Mouse (Mus musculus) midbrain, embryonic 16.5 days (tissue): ENCODE results near the gene Casz1. TPM values are rescaled to one million over a fixed set of nuclear protein-coding genes. Genes with fewer than 3 reads are reported as not detected.

ENCODE experiments used
- ATAC-seq: fragments of 200-750 bp; cut with Nextera tagmentation; 2 replicates; pipeline ENCODE4 v1.8.0; 2017; ENCODE audit warnings: moderate TSS enrichment
- H3K27ac ChIP-seq: fragments of 300-500 bp; sonication (generic); 2 replicates; pipeline ENCODE4 v1.5.1; 2014; ENCODE audit warnings: mild to moderate bottlenecking, low read length, mixed read lengths
- H3K27me3 ChIP-seq: fragments of 300-500 bp; sonication (generic); 2 replicates; pipeline ENCODE4 v1.6.1; 2014; ENCODE audit warnings: low read depth, low read length, mixed read lengths; ENCODE audit not compliant: control insufficient read depth, insufficient read depth
- H3K36me3 ChIP-seq: fragments of 300-500 bp; sonication (generic); 2 replicates; pipeline ENCODE4 v1.6.1; 2014; ENCODE audit warnings: mild to moderate bottlenecking, low read length, moderate library complexity, mixed read lengths; ENCODE audit not compliant: control insufficient read depth, insufficient read depth
- H3K4me1 ChIP-seq: fragments of 300-500 bp; sonication (generic); 2 replicates; pipeline ENCODE4 v1.6.1; 2014; ENCODE audit warnings: mild to moderate bottlenecking, low read length, mixed read lengths; ENCODE audit not compliant: control insufficient read depth, insufficient read depth
- H3K4me2 ChIP-seq: fragments of 300-500 bp; sonication (generic); 2 replicates; pipeline ENCODE4 v1.6.1; 2014; ENCODE audit warnings: mild to moderate bottlenecking, low read length, mixed read lengths
- H3K4me3 ChIP-seq: fragments of 300-500 bp; sonication (generic); 2 replicates; pipeline ENCODE4 v1.5.1; 2014; ENCODE audit warnings: low read depth, mild to moderate bottlenecking, low read length, moderate library complexity, mixed read lengths
- H3K9ac ChIP-seq: fragments of 300-500 bp; sonication (generic); 2 replicates; pipeline ENCODE4 v1.6.1; 2014; ENCODE audit warnings: low read depth, low read length, mixed read lengths
- H3K9me3 ChIP-seq: fragments of 300-500 bp; sonication (generic); replicated peaks from 2 replicates; pipeline ENCODE4 v1.6.1; 2014; ENCODE audit warnings: mild to moderate bottlenecking, low read length, mixed read lengths; ENCODE audit not compliant: control insufficient read depth, poor library complexity, severe bottlenecking
- WGBS: fragments of 180-500 bp; shearing (Covaris S2); extraction: QIAGEN DNeasy Blood & Tissue Kit; methylation state at CpG from one replicate; pipeline ENCODE4 v1.1.7; 2014; 5-methylcytosine and 5-hydroxymethylcytosine counted together
- polyA plus RNA-seq: library from polyadenylated mRNA; unstranded; fragments of >200 nt; fragmentation: Nextera tagmentation; extraction: Ambion mirVana; gene quantifications from 2 replicates; pipeline ENCODE4 v1.2.1, GENCODE M21; 2015

The Casz1 gene
- polyA plus RNA-seq, 1 experiment from 2014 or later = 2.6 TPM

- 77% methylated on average over 12 of the region's 12 CpGs for WGBS
- Histone ChIP-seq H3K4me2 (no peak overlapping the region), H3K27ac (no peak overlapping the region), H3K9ac (no peak overlapping the region), H3K9me3 (no peaks in the 10 kb centered on the region), H3K4me3 (no peak overlapping the region), H3K27me3 (no peaks in the 10 kb centered on the region; the same call in 1 of the 2 replicates), H3K4me1 (no peaks in the 10 kb centered on the region), H3K36me3 (peaks cover 6% of the 10 kb centered on the region)
- ATAC-seq = no peak
Measured at GRCm38 (mm10) chr4:148960011-148960410, 155.8 kb downstream of the Casz1 start.

DNA sequence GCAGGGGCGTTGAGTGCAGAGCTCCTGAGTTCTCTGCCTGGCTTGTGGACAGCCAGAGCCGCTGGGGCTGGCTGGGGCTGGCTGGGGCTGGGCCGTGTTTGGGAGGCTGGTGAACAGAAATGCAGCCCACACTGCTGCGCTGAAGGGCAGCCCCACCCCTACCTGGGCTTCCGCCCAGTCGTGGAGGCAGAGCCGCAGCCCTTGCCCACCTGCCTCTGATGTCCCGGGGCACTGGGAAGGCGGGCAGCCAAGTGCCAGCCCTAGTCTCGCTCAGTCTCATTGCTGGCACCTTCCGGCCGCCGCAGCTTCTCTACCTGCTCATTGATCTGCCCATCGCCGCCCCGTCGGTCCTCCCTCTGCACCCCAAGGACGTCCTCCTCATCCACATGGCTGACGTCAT lies 156.9 kb downstream of the Casz1 start:
- WGBS = 97% methylated on average over 19 of the region's 19 CpGs
- no peak overlapping the region for H3K9ac ChIP-seq
- no peak for ATAC-seq

DNA sequence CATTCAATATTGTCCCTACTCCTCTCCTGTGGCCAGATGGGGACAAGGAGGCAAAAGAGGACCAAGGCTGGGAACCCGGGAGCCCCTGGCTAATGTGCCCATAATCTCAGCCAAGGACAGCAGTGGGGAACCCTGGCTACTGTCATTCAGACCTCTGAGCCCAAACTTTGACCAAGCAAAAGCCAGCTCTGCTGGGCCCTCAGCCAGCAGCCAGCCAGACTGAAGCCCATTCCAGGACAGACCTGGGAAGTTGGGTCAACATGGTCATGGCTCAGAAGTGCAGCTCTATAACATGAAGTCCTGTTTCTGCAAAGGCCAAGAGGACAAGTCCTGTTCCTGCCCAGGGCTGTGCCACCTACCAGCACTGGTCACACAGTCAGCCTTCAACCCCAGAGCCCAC lies 157.9 kb downstream of the Casz1 start:
- no peak for ATAC-seq
- no peaks in the 10 kb centered on the region for H3K4me1 ChIP-seq
- H3K9me3 ChIP-seq = no peaks in the 10 kb centered on the region
- no peak overlapping the region for H3K4me3 ChIP-seq
- H3K4me2 ChIP-seq = no peak overlapping the region
- H3K27me3 ChIP-seq = no peaks in the 10 kb centered on the region
- no peak overlapping the region for H3K9ac ChIP-seq
- peaks cover 6% of the 10 kb centered on the region for H3K36me3 ChIP-seq
- H3K27ac ChIP-seq = no peak overlapping the region
- 100% methylated on average over 1 of the region's 1 CpGs for WGBS

More for the DNA sequence above, 156.9 kb downstream of the Casz1 start:
- no peaks in the 10 kb centered on the region for H3K9me3 ChIP-seq
- H3K36me3 ChIP-seq = peaks cover 6% of the 10 kb centered on the region
- H3K4me1 ChIP-seq = no peaks in the 10 kb centered on the region
- no peak overlapping the region for H3K4me3 ChIP-seq
- H3K27ac ChIP-seq = no peak overlapping the region
- no peak overlapping the region for H3K4me2 ChIP-seq
- no peaks in the 10 kb centered on the region for H3K27me3 ChIP-seq

DNA sequence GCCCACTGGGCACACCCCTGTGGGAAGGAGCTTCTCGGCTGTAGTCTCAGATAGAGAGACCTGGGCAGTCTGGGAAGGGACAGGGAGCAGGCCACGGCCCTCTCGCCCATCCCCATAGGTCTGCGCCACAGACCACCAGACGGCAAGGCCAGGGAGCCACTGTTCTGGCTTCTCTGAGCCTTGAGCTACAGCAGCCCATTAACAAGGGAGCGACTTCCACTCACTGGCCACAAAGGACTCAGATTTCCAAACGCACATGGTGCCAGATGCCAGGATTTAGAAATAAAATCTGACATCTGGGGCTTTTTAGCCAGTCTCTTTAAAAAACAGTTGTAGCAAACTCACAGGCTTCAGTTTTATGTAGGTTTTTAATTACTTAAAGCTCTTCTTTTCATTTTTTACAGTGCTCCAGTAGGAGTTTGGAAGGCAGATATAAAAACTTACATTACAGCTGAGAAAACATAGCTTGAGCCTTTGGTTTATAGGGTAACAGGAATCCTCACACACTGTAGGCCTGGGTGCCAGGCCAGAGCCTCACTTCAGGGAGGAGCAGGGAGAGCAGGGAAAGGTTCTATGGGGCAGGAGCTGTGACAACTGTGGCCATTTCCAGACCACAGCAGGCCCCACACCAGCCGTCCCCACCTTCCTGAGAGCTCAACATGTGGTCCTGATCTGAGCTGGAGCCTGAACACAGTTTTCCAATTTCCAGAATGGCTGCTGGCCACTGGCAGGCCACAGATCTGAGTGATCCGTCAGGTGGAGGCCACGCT lies 160.5 kb downstream of the Casz1 start:
- H3K4me3 ChIP-seq = no peak overlapping the region
- H3K27me3 ChIP-seq = no peaks in the 10 kb centered on the region
- no peaks in the 10 kb centered on the region for H3K4me1 ChIP-seq
- H3K27ac ChIP-seq = no peak overlapping the region
- H3K36me3 ChIP-seq = peaks cover 6% of the 10 kb centered on the region
- no peak overlapping the region for H3K9ac ChIP-seq
- ATAC-seq = no peak
- H3K9me3 ChIP-seq = no peaks in the 10 kb centered on the region
- 87% methylated on average over 10 of the region's 10 CpGs for WGBS
- H3K4me2 ChIP-seq = no peak overlapping the region

DNA sequence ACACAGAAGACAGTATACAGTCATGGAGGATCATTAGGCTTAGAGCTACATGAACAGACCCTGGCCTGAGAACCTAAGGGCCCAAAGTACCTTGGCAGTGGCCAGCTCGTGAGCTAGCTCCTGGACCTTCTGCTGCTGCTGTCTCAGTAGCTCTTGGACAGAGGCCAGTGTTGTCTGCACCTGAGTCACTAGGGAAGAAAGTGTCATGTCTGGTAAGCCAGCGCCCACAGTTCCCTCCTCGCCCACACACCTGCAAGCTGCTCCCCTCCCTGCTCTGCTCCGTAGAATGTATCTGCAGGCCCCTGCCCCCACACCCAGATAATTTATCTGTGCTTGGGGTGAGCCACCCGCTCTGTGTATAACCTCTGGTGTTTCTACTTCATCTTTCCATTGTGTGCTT lies 161.9 kb downstream of the Casz1 start:
- H3K36me3 ChIP-seq = peaks cover 6% of the 10 kb centered on the region
- no peak overlapping the region for H3K4me2 ChIP-seq
- no peak overlapping the region for H3K9ac ChIP-seq
- no peaks in the 10 kb centered on the region for H3K27me3 ChIP-seq
- no peak for ATAC-seq
- WGBS = 88% methylated on average over 5 of the region's 5 CpGs
- no peak overlapping the region for H3K27ac ChIP-seq
- no peak overlapping the region for H3K4me3 ChIP-seq
- no peaks in the 10 kb centered on the region for H3K9me3 ChIP-seq
- no peaks in the 10 kb centered on the region for H3K4me1 ChIP-seq

DNA sequence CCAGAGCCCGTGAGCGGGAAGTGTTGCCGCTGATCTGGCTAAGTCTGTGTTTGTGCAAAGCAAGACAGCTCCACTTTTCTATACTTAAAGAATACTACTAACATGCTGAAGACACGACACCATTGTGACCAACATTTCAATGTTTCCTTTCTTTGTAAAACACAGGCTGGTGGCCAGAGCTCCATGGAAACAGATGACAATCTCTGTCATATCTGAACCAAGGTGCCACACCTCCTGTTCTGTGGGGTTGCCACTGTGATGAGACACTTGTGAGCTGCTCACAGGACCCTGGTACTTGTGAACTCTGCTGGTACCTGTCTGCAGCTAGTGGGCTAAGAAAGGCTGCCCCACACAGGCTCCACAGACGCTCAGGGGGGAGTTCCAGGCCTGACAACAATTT lies 164.6 kb downstream of the Casz1 start:
- 58% methylated on average over 5 of the region's 5 CpGs for WGBS
- no peaks in the 10 kb centered on the region for H3K9me3 ChIP-seq
- no peak overlapping the region for H3K4me2 ChIP-seq
- no peak overlapping the region for H3K27ac ChIP-seq
- H3K36me3 ChIP-seq = no peaks in the 10 kb centered on the region
- no peak overlapping the region for H3K4me3 ChIP-seq
- H3K27me3 ChIP-seq = no peaks in the 10 kb centered on the region
- no peak overlapping the region for H3K9ac ChIP-seq
- ATAC-seq = no peak
- H3K4me1 ChIP-seq = peaks cover 2% of the 10 kb centered on the region; the same call in 1 of the 2 replicates

GRCm38 (mm10) chr4:148969610-148970009 lies 165.4 kb downstream of the Casz1 start:
- H3K27me3 ChIP-seq = no peaks in the 10 kb centered on the region
- 70% methylated on average over 5 of the region's 5 CpGs for WGBS

DNA sequence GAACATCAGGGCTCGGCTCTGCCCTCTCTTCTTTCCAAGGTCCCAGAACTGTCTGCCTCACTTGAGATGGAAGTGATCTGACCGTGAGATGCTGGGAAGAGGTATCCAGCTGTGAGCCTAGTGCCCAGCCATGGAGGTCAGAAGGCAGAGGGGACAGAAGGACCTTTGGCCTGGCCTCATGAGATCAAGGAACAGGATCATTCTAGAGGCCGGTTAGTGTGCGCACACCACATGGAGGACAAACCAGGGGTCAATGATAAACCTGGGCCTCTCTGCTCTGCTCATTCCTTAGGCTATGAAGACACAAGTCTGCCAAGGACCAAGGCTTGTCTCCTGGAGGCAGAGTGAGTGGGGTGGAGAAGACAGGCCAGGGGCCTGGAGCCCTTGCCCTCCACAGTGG lies 166.5 kb downstream of the Casz1 start:
- H3K27me3 ChIP-seq = no peaks in the 10 kb centered on the region
- H3K9ac ChIP-seq = no peak overlapping the region
- no peaks in the 10 kb centered on the region for H3K36me3 ChIP-seq
- no peak overlapping the region for H3K27ac ChIP-seq
- no peaks in the 10 kb centered on the region for H3K9me3 ChIP-seq
- H3K4me2 ChIP-seq = no peak overlapping the region
- 72% methylated on average over 4 of the region's 4 CpGs for WGBS
- H3K4me1 ChIP-seq = peaks cover 4% of the 10 kb centered on the region; the same call in 1 of the 2 replicates
- no peak overlapping the region for H3K4me3 ChIP-seq
- ATAC-seq = no peak

More at GRCm38 (mm10) chr4:148969610-148970009, 165.4 kb downstream of the Casz1 start:
- Histone ChIP-seq H3K9ac (no peak overlapping the region), H3K4me3 (no peak overlapping the region), H3K9me3 (no peaks in the 10 kb centered on the region), H3K27ac (no peak overlapping the region), H3K4me1 (peaks cover 2% of the 10 kb centered on the region; the same call in 1 of the 2 replicates), H3K4me2 (no peak overlapping the region), H3K36me3 (no peaks in the 10 kb centered on the region)
- no peak for ATAC-seq

- H3K4me1 ChIP-seq = peaks cover 4% of the 10 kb centered on the region; the same call in 1 of the 2 replicates
- H3K4me2 ChIP-seq = no peak overlapping the region
- no peaks in the 10 kb centered on the region for H3K27me3 ChIP-seq
- 58% methylated on average over 3 of the region's 3 CpGs for WGBS
- H3K4me3 ChIP-seq = no peak overlapping the region
- H3K36me3 ChIP-seq = no peaks in the 10 kb centered on the region
- no peak overlapping the region for H3K27ac ChIP-seq
- no peaks in the 10 kb centered on the region for H3K9me3 ChIP-seq
- ATAC-seq = no peak
- H3K9ac ChIP-seq = no peak overlapping the region
Measured at GRCm38 (mm10) chr4:148971613-148972242, 167.5 kb downstream of the Casz1 start.
